Mouse (Mus musculus) left cerebral cortex, postnatal 10 days (tissue): ENCODE results near the gene Tns1. TPM values are rescaled to one million over a fixed set of nuclear protein-coding genes. Genes with fewer than 3 reads are reported as not detected.

Experiments
- DNase-seq, 2 experiments: peaks; one replicate each; pipeline ENCODE4 v3.0.0; 2021 to 2022; ENCODE audit warnings: low spot score in 2 of 2, mixed read lengths in 1 of 2; ENCODE audit errors: extremely low spot score in 1 of 2
- intact Hi-C: fragments of 180-260 bp; cut with DNase I; formaldehyde crosslinking; loops from one replicate; pipeline ENCODE4 v1.15.1; 2025
- total RNA-seq, 2 experiments: library from RNA; stranded (reverse); gene quantifications; 2 replicates each; pipeline ENCODE4 v1.2.3; 2021

Tns1 gene
- total RNA-seq, 2 experiments from 2014 or later: 29.3 to 29.8 TPM

- DNase-seq: no peak
- intact Hi-C loops: no loop called here
These were observed 28.5 kb downstream of the Tns1 start for GRCm38 (mm10) chr1:74095728-74096127.

DNA sequence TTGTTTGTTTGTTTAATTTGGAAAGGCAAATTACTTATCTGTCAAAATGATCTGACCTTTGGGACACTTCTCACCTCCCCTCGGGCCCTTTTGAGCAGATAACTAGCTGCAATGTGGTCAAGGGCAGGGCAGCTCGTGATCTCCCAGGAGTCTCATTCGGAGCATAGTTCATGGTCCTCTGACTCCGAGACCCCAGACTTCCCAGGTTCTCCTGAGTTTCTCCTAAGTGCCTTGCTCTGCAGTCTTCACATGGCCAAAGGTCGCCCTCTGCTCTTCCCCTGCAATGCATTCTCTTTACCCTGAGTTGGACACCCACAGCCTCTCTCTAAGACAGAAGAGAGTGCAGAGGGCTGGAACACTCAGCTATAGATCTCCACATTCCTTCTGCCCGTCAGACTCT, 29.0 kb downstream of the Tns1 start:
- DNase-seq: no peak
- intact Hi-C loops: no loop called here

DNA sequence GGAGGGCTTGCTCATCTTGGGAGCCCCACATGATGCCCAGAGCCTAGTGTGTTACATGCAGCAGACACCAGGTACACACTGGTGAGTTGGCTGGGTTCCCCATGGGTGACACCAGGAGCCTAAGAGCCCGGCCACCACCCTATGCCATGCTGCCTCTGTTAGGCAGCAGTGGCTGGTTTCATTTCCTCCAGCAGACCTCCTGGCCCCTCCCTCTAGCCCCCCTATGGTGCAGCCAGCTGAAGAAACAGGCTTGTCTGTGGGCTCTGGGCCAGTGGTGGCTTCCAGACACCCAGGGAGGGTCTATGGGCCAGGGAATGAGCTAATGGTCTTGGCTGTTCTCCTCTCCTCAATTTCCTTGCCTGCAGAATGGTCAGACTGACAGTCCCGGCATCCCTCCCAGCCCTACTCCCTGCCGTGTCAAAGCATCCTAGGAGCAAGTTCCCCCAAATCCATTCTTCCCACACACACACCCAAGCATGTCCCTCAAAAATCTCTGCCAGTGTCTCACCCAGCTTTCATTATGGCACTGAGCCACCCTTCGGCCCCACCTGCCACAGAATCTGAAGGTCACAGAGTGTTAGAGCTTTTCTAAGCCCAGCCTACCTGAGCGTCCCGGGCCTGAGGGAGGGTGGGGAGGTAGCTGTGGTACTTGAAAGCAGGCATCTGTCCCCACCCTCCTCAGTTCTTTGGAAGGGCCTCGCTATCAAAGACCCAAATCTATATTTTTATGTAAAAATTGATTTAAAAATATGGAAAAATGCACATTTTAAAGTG, 29.6 kb downstream of the Tns1 start:
- DNase-seq: peak; percentile 33 to 92
- intact Hi-C loops: no loop called here

- intact Hi-C loops: no loop called here
- DNase-seq: no peak
These were observed 30.8 kb downstream of the Tns1 start for GRCm38 (mm10) chr1:74093447-74093846.

DNA sequence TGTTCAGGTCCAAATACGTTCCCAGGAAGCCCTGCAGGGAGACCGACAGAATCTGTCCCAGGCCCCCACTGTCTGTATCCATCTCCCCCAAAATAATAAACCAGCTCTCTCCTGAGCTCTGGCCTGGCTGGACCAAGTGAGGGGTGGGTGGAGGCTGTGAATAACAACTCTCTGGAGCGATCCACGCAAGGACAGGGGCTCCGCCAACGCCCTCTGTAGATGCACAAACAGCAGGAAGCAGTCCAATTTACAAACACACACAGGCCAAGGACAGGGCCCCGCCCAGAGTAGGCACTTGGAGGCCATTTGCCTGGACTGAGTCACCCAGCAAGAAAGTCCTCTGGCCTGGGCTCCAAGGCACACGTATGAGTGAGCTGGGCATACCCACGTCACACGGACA, 32.0 kb downstream of the Tns1 start:
- intact Hi-C loops: no loop called here
- no peak for DNase-seq

- DNase-seq: peak in 1 of 2 experiments; percentile 56
- intact Hi-C loops: no loop called here
These were observed 32.5 kb downstream of the Tns1 start for GRCm38 (mm10) chr1:74091611-74092224.

- peak in 1 of 2 experiments; percentile 53 for DNase-seq
- intact Hi-C loops: no loop called here
These were observed 33.1 kb downstream of the Tns1 start for GRCm38 (mm10) chr1:74091138-74091537.

DNA sequence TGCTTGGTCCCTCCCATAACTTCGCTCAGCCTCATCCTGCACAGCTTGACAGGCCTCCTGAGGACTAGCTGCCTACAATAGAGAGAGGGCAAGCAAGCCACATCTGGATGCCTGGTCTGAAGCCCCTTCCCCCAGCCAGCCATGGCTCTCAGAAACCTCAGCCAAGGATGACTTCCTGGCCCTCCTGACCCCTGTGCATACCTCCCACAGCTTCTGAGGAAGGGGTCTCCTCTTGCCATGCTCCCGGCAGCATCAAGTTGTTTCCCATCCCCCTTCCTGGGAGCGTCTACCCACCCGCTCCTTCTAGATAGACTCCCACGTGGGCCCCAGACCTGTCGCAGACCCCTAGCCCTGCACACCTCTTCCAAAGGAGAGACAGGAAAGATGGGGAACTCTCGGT, 33.9 kb downstream of the Tns1 start:
- DNase-seq: no peak
- intact Hi-C loops: no loop called here

GRCm38 (mm10) chr1:74088569-74088968, 35.7 kb downstream of the Tns1 start:
- intact Hi-C loops: no loop called here
- no peak for DNase-seq

- intact Hi-C loops: no loop called here
- no peak for DNase-seq
These were observed 38.7 kb downstream of the Tns1 start for GRCm38 (mm10) chr1:74085566-74085965.

GRCm38 (mm10) chr1:74084752-74085151, 39.5 kb downstream of the Tns1 start:
- intact Hi-C loops: no loop called here
- no peak for DNase-seq

DNA sequence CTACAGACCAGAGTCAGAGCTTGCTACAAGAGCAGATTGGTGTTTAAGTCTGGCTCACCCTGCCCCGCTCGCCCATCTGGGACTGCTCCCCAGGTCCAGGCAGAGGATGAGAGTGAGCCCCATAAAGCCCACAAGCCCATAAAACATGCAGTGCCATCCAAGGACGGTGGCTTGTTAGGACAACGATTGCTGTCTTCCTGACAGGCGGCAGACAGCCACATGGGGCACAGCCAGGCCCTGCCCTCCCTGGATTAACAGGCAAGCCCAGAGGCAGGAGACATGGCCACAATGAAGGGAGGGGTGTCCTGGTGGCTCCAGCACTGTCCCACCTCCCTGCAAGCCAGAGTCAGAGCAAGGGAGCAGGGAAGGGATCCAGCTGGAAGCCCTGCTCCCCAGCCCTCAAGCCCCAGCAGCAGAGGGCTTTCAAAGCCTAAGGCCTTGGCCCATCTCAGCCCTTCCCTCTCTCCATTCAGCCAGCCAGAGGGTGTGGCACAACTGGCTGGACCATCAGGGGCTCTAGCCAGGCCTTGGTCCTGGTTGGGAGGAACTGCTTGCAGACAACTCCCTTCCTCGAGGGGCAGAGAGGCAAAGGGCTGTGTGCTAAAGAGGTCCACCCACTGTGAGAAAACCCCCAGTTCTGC, 40.1 kb downstream of the Tns1 start:
- intact Hi-C loops: no loop called here
- DNase-seq: no peak

GRCm38 (mm10) chr1:74082841-74083463, 41.3 kb downstream of the Tns1 start:
- peak in 1 of 2 experiments; percentile 52 for DNase-seq
- intact Hi-C loops: no loop called here

GRCm38 (mm10) chr1:74081573-74081989, 42.7 kb downstream of the Tns1 start:
- peak in 1 of 2 experiments; percentile 28 for DNase-seq
- intact Hi-C loops: no loop called here

DNA sequence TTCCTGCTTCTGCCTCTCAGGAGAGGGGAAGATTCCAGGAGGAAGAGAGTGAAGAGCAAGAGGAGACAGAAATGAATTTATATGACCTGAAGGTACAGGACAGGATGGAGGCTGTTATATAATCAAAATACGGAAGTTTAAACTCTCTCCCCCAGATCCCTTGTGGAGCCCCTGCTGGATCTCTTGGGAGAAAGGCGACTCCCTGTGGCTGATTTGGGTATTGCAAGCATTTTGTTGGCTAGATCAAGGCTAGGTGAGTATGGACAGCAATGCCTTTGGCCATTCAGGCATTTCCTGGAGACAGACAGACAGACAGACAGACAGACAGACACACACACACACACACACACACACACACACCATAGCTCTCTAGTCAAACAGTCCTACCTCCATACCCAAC, 46.9 kb downstream of the Tns1 start:
- DNase-seq: peak; percentile 51 to 77
- intact Hi-C loops: loop anchor here (2.0 to 5.0 kb wide), 2 partner anchors 81 to 175 kb away; no protein-coding TSS in a partner anchor

GRCm38 (mm10) chr1:74076230-74076629, 48.0 kb downstream of the Tns1 start:
- intact Hi-C loops: loop anchor here (2.0 to 5.0 kb wide), 2 partner anchors 79 to 174 kb away; no protein-coding TSS in a partner anchor
- DNase-seq: no peak

DNA sequence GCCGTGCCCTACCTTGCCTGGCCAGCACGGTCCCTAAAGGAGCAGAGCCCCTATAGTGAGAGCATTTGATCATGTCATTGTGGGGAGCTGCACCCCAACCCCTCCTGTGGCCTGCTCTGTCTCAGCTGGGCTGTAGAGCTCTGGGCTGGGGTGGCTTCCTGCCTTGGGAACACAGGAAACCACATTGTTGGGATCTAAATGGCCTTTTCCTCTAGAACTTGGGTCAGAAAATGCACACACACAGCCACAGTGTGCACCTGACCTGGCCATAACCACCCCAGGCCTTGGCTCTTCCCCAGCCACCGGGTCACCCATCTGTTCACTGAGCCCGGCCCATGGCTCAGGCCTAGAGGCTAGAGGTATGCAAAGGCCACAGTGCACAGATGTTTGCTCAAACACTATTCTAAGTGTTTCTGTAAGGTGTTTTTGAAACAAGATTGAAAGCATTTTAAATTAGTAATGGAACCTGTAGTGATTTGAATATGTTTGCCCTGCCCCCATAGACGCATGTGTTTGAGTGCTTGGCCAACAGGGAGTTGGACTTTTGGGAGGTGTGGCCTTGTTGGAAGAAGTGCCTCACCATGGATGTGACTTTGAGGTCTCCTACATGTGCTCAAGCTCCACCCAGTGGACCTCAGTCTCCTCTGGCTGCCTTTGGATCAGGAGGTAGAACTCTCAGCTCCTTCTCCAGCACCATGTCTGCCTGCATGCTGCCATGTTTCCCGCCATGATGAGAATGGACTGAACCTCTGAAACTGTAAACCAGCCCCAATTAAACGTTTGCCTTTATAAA, 49.4 kb downstream of the Tns1 start:
- intact Hi-C loops: loop anchor here (5.0 kb wide), 1 partner anchor 173 kb away; no protein-coding TSS in a partner anchor
- DNase-seq: no peak

- intact Hi-C loops: no loop called here
- no peak for DNase-seq
These were observed 50.5 kb downstream of the Tns1 start for GRCm38 (mm10) chr1:74073791-74074190.

DNA sequence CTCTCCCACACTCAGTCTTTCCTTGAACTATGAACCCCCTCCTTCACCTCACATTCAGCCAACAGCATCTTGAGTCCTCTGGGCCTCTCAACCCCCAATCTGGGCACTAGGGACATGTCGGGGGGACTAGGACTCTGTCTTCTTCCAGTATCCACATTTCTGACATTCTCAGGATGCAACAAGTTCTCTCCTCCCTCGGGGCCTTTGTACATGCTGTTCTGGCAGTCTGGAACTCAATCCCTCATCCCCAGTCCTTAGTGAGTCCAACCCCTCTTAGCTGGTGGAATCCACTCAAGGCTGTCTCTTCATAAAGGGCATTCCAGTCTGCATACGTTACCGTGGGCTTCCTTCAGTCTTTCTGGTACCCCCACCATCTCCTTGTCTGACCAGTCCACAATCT, 53.5 kb downstream of the Tns1 start:
- intact Hi-C loops: no loop called here
- no peak for DNase-seq
